Mouse (Mus musculus) lung, postnatal 4 days (tissue): ENCODE measurements at regions not wholly inside any gene's neighbourhood (a gene's known extent, or its start where the extent isn't known, plus 50 kb on each side); places are given as distances from the start of the nearest gene placed in this dataset.

Experiments used
- DNase-seq, 2 experiments: peaks; one replicate each; pipeline ENCODE4 v3.0.0; 2021

- no peak for DNase-seq
Observed at GRCm38 (mm10) chr5:16424745-16425144, 128.6 kb upstream of the Hgf start.

DNA sequence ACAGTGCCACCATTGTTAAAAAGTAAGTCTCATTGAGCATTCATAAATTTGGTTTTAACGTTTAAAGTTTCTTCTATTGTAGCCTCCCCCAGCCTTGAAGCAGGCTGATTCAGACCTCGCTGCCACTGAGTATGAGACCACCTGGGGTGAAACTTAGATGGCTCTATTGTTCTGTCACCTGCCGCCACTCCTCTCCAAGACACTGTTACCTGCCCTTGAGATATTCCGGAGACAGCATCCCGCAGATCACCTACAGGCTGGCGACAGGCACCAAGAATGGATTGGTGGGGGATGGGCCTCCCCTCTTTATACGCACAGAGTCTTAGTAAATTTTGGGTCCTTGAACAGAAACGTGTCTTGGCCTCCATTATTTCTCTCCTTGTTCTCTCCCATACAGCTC is 128.0 kb upstream of the Hgf start:
- DNase-seq = no peak

DNA sequence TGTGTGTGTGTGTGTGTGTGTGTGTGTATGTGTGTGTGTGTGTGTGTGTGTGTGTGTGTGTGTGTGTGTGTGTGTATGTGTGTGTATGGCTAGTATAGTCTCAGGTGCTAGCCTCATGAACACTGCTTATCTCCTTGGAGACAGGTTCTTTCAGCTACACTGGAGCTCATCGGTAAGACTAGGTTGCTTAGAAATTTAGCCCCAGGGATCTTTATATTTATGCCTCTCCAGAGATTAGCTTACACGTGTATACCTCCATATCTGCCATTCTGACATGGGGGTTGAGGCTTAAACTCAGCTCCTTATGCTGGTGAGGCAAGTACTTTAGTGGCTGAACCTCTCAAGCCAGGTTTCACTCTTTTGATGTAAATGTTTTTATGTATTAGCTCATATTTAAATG is 127.0 kb upstream of the Hgf start:
- no peak for DNase-seq

GRCm38 (mm10) chr5:16434586-16434985 is 118.7 kb upstream of the Hgf start:
- no peak for DNase-seq

DNA sequence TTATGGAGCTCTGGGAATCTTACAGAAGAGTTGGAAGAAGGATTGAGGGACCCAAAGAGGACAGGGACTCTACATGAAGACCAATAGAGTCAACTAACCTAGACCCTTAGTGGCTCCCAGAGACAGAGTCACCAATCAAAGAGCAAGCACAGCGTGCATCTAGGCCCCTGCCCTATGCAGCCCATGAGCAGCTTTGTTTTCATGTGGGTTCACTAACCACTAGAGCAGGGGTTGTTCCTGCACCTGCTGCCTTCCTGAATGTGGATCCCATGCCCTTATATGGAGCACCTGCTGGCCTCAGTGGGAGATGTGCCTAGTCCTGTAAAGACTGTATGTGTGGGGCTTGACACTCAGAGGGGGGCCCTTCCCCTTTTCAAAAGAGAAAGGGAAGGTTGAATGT is 108.2 kb upstream of the Hgf start:
- DNase-seq = no peak

DNA sequence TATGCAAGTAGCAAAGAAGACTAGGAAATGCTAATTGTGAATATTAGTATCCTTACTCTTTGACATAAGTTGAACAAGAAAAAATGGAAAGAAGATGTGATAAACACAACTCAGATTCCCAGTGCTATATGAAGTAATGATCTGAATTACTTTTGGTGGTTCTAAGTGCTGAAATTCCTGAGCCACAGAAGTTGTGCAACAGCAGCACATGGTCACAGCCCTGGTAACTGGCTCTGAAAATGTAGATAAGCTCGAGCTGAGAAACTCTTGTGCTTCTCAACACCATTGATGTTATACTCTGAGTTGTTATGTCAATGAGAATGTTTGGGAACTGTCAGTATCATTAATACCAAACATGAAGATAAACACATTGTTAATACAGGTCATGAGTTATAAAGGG is 106.3 kb upstream of the Hgf start:
- DNase-seq = no peak

DNA sequence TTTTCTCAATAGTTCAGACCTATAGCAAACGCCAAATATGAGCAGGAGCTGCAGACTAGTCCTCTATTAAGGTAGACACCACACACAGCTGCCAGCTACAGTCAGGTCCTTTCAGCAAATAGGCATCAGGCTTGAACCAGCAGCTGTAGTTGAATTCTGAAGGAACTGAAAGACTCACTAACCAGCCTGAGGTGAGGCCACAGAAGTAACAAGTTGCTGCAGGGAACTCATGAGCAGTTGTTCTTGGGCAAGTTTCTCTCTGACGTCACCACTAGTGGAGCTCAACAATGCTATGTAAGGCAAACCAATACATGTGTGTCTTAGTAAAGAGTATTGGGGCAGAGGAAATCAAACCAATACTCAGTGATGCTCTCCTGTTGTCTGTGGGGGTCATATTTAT is 91.5 kb upstream of the Hgf start:
- no peak for DNase-seq

DNA sequence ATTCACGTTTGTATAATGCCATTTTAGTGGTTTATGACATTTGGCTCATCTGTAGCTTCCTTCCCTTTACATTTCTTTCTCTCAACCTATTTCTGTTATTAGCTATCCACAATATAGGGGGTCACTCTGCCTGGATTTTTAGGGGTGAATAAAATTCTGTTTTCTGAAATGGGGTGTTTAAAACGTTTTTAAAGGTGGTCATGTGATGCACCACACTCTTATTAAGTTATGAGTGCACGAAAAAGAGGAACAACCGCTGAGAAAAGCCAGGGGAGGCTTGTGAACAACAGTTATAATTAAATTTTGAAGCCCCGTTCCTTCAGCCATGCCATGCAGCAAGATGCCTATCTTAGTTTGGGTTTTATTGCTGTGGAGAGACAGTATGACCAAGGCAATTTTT is 87.0 kb upstream of the Hgf start:
- DNase-seq = no peak

DNA sequence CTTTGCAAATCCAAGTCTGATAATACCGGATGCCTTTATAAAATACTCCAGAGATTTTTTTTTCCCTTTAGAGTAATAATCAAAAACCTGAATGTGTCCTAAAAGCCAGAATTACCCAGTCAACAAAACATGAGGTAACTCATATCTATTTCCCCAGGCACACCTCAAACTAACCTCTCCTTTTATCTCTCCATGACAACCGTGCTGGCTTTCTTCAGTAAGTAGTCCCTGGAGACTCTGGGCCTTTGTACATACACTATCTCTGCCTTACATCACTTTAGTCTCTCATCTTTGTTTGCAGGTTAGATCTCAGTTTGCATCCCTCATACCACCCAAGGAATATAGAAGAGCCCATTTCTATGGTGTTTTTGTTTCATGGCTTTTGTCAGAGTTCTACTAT is 84.7 kb upstream of the Hgf start:
- DNase-seq = no peak

- no peak for DNase-seq
Observed at GRCm38 (mm10) chr5:16469221-16469620, 84.1 kb upstream of the Hgf start.

DNA sequence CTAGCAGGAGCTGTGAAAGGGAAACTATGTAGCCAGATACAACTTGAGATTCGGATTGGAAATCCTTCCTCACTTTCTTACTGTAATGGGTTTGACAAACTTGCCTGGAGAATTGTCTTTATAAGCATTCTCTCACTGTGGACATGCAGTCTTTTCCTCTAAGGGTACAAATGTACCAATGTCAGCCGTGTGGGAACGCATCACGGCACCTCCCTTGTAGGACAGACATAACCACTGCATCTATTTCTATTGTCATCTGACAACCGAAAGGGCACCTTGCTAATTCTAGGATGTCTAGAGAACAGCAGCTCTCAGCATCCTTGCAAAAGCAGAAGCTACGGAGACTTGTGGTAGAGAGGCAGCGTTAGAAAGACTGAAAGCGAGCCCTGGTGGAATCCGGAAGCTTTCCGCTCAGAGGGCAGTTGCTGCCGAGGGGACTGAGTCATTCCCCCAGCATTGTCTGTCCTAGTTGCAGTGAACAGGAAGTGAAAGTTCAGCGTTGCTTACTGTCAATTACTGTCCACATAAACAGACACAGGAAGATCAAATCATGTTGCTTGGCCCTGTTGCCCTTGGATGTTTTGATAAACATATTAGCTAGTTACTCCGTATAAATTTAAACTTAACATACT is 83.5 kb upstream of the Hgf start:
- peak; percentile 80 to 82 for DNase-seq

- peak in 1 of 2 experiments; percentile 14 for DNase-seq
Observed at GRCm38 (mm10) chr5:16470366-16470982, 82.8 kb upstream of the Hgf start.

DNA sequence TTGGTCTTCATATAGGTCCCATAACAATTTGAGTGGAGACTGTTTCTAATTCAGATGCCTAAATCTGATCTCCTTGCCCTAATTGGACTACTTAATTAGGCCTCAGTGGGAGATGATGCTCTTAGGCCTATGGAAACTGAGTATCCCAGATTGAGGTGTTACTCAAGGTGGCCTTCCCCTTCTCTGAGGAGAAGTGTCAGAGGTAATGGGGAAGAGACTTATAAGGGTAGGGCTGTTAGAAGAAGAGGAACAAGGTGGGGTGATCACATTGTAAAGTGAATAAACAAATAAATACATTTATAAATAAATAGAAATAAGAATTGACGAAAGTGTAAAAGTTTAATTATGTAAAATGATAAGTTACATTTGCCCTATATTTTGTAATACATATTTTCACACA is 65.3 kb upstream of the Hgf start:
- no peak for DNase-seq

GRCm38 (mm10) chr5:16489803-16490202 is 63.5 kb upstream of the Hgf start:
- DNase-seq = no peak

DNA sequence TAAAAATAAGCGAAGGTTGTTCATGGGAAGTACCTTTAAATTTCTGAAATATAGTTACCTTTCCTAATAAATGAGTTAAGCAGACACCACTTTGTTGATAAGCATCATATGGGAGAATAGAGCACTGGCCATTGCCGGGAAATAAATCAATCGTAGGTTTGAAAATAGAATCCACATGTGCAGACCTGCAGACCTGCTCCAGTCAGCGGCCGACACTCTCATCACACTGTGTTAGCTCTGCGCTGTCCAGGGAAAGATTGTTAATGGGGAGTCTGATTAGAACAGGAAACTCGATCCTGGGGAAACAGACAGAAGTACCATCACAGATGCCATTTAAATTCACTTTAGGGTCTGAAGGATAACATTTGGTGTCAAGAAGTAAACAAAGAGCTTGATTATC is 53.4 kb upstream of the Hgf start:
- no peak for DNase-seq
